Mouse (Mus musculus) skeletal muscle tissue, adult 2 months (tissue): ENCODE measurements around the gene Aamp.

Experiments
- DNase-seq: peaks from one replicate; pipeline ENCODE4 v3.0.0-alpha.2; 2012; ENCODE audit warnings: low read depth, low spot score

Gene Aamp

GRCm38 (mm10) chr1:74238136-74238535 is 46.4 kb downstream of the Aamp start:
- no peak for DNase-seq

DNA sequence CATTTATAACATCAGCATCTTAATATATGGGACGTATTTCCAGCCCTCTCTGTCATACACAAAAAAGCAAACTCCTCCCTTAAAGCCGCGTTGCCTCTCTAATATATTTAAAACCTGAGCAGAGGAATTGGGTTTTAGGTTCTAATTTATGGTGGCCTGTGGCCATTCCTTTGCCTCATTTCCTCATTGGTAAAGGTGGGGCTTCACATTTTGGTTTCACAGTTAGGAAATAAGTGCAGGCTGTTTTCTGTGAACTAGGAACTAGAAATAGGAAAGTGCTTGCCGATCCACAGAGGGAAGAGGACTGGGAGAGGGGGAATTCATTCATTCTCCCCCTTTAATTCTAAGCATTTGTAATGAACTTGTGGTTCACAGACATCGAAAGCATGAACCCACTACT is 46.9 kb downstream of the Aamp start:
- DNase-seq: no peak

GRCm38 (mm10) chr1:74236590-74237317 is 47.8 kb downstream of the Aamp start:
- peak; percentile 25 for DNase-seq

- DNase-seq: peak; percentile 96
These were observed 48.5 kb downstream of the Aamp start, which contains the start of gene Arpc2 for GRCm38 (mm10) chr1:74235938-74236589. Arpc2 (plus strand) TSS chr1:74236084.

DNA sequence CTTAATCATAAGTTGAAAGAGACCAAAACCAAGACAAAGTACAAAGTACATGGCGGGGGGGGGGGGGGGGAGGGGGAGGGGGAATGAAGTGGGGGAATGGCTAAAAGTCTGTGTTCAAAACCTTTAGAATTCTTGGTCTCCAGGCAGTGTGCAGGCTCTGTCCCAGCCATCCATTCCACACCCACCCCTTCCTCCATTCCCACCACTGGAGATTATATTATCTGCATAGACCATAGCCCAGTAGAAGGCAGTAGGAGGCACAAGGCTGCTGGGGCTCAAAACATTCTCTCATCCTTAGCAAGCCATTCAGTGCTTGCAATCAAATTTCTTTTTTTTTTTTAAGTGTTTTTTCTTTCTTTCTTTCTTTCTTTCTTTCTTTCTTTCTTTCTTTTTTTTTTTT is 53.5 kb downstream of the Aamp start:
- DNase-seq: no peak

GRCm38 (mm10) chr1:74229942-74230341 is 54.6 kb downstream of the Aamp start:
- DNase-seq: no peak
